Mouse (Mus musculus) brain, adult 2 months (tissue): ENCODE measurements around the gene Leng8.
A peak's percentile ranks its signal among the peaks of the same experiment; 100 is the strongest.
"Not testable (repeated sequence)": the region's sequence is repeated elsewhere in the genome, so short reads cannot be mapped to it uniquely, and the experiment has no call there.

Experiments
- DNase-seq: peaks from one replicate; pipeline ENCODE4 v3.0.0; 2011; ENCODE audit warnings: low read depth, low spot score

The Leng8 gene

GRCm38 (mm10) chr7:4146241-4147180, 9.7 kb downstream of the Leng8 start:
- DNase-seq = no peak

DNA sequence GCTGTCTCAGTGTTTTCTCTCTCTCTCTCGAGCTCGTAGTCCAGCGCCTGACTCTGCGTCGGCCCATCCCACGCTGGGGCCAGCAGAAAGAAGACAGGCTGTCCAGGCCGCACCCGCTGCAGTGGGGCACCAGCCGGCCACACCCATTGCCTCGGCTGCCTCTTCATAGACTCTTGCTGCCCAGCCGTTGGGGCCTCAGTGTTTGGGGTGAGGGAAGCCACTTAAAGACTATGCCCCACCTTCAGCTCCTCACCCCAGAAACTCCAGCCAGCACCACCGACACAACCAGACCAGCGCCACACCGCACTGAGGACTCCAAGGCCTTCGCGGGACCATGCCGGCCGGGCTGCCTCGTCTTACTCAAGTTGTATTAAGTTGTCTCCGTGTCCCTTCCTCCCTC, 10.5 kb downstream of the Leng8 start:
- no peak for DNase-seq

GRCm38 (mm10) chr7:4147836-4148235, 11.0 kb downstream of the Leng8 start:
- no peak for DNase-seq

DNA sequence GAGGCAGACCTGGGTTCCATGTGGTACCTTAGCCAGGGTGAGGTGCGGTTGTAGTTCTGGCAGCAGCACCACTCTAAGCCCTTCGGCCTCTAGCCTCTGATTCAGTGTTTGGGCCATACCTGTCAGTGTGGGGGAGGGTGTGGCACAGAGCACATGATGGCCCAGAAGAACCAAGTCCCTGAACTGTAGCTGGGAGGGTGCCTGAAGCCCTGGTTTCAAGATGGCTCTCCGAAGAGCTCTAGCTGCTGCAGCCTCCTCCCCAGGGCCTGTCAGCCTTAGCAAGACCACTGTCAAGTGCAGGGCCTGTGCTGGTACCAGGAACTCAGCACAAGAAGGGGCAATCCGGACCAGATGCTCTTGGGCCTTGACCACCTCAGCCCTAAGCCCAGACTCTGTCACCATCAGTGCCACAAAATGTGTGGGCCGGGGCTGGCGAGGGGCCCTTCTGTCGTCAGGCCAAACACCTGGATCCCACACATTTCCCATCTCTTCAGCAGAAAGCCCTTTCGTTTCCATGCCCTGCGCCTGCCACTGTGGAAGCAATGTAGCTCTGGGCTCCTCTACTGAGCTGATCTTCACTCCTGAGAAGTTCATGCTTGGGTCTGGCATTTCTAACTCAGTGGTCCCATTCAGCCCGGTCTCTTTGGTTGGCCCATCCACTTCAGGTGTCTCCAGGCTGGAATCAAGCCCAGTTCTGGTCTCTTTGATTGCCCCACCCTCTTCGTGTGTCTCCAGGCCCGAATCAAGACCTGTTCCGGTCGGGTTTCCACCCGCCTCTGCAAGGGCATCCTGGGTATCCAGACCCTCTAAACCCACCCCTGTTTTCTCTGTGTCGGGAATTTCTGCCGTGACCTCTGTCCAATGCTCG, 11.7 kb downstream of the Leng8 start:
- DNase-seq = peak; percentile 78

DNA sequence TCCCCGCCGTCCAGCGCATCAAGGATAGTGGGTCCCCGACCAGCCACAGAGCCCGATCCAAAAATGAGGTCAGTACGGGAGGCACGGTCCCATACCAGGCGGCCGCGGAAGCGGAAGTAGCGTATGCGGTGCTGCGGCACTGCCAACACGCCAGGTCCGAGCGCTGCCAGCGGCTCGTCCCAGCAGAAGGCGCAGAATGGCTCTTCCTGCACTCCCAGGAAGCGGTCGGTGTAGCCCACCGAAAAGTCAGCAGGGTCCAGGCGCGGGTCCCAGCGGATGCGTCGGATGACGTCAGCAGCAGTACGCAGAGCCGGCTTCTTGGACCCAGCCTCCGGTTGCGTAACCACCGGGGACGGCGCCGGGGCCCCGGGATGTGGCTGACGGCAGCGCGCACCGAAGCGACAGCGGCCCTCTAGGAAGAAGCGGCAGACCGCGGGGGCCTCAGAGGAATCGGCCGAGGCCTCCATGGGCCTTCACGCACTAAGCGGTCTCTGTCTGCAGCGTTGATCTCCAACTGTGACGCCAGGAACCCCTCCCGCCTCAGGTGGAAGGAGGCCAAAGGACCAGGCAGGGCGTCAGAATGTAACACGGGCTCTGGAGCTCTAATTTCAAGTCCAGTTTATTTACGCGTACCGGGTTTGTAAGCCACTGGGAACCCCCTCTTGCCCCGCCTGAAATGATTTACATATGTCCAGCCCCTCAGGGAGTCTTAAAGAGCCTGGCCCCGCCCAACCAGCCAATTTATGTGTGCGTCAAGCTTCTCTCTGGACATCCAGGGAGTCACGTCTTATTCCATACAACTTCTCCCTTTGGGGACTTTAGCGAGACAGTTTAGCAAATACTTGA, 12.6 kb downstream of the Leng8 start:
- DNase-seq = peak; percentile 92

DNA sequence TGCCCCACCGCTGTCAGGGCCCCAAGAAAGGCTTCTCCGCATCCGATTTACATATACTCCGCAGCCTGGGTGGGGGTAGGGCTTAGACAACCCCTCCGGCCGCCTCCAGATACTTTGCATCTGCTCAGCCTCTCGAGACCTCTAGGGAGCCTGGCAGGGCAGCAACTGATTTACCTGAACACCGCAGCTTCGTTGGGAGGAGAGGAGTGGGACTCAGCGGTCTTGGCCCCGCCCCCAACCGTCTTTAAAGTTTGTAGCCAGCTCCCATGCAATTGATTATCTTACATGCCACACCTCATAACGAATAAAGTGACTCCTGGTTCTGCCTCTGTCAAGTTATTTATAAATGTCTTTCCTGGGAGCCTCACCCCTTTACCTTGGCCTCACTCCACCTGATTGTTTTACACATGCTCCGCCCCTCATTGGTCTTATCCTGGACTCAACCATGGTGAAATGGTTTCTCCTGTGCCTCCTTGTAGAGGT, 13.3 kb downstream of the Leng8 start, which contains the start of gene Leng9:
Gene Leng9 (minus strand): TSS at position 316 of the 483 bp plus-strand sequence.
- peak; percentile 51 for DNase-seq

- peak; percentile 94 for DNase-seq
These were observed 14.0 kb downstream of the Leng8 start for GRCm38 (mm10) chr7:4150811-4151221.

GRCm38 (mm10) chr7:4151241-4151640, 14.4 kb downstream of the Leng8 start:
- DNase-seq = no peak

DNA sequence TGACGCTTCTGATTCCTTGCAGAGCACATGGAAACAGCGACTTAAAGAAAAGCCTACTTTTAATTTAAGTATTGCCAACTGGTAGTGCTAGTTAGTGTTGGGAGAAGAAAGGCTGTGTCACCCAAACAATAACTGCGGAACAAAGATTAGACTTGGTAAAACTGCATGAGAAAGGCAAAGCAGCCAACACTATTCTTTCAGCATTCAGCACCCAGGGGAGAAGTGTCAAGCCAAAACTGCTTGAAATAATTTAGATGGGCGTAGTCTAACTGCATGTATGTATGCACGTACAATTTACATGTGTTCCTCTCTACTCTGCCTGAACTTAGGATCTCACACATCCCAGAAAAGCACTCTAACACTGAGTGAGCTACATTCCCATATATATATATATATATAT, 17.5 kb downstream of the Leng8 start:
- no peak for DNase-seq

GRCm38 (mm10) chr7:4154976-4155375, 18.1 kb downstream of the Leng8 start:
- no peak for DNase-seq

GRCm38 (mm10) chr7:4161596-4161995, 24.8 kb downstream of the Leng8 start:
- not testable (repeated sequence) for DNase-seq

DNA sequence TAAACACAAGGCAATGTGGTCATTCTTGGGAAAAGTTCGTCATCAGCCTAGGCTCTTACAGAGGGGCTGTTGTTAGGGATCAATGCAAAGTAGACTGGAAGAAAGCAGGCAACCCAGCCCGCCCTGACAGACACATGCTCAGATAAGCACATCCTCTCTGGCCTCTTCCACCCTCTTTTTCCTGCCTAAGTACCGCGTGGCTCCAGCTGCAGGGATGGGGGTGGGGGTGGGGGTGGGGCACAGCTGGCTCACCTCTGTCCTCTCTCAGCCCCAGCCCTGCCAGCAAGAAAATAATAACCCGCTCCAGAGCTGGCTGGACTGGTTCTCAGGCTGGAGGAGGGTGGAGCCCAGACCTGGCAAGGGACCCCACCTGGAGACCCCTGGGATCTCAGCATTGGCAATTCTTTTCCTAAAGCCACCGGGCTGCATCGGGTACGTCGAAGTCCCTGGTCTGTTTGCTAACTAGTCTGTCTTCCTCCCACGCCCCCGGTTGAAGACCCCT, 26.8 kb downstream of the Leng8 start:
- no peak for DNase-seq

GRCm38 (mm10) chr7:4164090-4164910, 27.5 kb downstream of the Leng8 start, which contains the start of gene Cdc42ep5:
Gene Cdc42ep5 (minus strand): TSS chr7:4164860.
- no peak for DNase-seq

DNA sequence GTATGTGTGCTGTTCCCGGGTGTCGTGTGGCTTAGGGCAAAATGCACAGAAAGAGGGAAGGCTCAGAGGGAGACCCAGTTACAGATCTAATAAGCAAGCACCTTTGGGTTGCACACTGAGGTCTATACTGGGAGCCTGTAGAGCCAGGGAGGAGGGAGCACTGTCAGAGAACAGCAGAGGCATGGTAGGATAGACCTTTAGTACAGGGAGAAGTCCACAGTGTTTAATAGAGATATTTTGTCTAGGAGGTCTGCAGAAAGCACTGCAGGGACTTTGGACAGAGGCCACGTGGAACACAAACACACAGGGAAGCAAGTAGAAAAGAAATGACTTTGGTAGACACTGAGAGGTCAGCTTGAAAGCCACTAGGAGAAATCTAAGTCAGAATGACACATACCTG, 28.4 kb downstream of the Leng8 start:
- no peak for DNase-seq

DNA sequence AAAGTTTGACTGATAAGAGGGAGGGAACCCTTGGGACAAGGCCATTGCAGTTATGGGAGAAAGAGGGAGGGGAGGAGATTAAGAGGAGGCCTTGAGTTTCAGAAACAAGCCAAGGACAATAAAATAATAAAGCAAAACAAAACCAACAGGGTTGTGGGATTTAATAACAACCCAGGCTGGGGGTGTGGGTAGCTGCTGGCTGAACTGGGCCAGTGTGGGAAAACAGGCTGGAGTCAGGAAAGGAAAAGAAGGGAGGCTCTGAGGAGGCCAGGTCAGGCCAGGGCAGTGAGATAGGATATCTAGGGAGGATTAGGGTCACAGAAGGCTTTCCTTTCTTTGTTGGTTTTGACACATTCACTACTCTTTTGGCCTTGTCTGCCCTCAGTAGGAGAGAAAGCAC, 30.3 kb downstream of the Leng8 start:
- no peak for DNase-seq

GRCm38 (mm10) chr7:4170193-4170938, 33.5 kb downstream of the Leng8 start:
- no peak for DNase-seq

GRCm38 (mm10) chr7:4178438-4178837, 41.6 kb downstream of the Leng8 start:
- DNase-seq = no peak
